ENCODE assay signal across 8 mouse cellular contexts in the genomic region with DNA sequence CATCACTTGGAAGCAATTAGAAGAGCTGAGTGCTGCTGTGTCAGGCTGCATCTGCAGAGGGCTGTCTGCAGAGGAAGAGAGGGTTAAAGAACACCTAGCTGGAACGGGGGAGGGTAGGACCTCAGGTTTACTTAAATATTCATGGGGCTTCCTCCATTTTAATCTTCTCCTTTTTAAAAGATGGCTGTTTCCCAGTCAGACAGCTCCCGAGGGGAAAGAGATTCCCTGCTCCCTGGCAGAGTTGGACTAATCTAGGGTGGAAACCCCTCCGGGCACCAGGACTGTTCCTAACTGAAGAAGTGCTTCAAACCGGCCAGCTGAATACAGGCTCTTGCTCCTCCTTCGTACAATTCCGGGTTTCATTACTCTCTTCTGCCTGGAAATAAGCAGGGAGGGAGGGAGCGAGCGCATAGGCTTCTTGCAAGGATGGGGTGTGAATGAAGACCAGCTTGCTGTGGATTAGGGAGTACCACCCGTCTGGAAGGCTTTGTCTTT.
DNase-seq lines count a peak whose midpoint lies in the region; ATAC-seq lines count a peak whose summit lies in the region.

No protein-coding gene starts in this region.

- WGBS in forebrain, embryonic 14.5 days = under 1% methylated on average over 9 of the region's 9 CpGs
- WGBS in limb, embryonic 13.5 days = 9% methylated on average over 9 of the region's 9 CpGs

- ATAC-seq in cerebellum, adult (ENCODE audit: insufficient number of reproducible peaks, low FRiP score, low TSS enrichment) = 0 out of 2 replicates have a peak, but pooled peaks have one; percentile 21
- ATAC-seq in forebrain, embryonic 14.5 days = peak; percentile 57; the same call in 1 of the 2 replicates
- ATAC-seq in limb, embryonic 13.5 days (ENCODE audit: low FRiP score, low read depth) = peak; percentile 16; the same call in 1 of the 2 replicates

- H3K4me1 ChIP-seq in forebrain, embryonic 14.5 days (ENCODE audit: control insufficient read depth, insufficient read depth, low read length) = peaks cover 27% of the 10 kb centered on the region
- H3K4me1 ChIP-seq in limb, embryonic 13.5 days = peaks cover 52% of the 10 kb centered on the region

- H3K4me3 ChIP-seq in forebrain, embryonic 14.5 days (ENCODE audit: low read depth, low read length) = peak overlapping the region; percentile 26
- H3K4me3 ChIP-seq in limb, embryonic 13.5 days = peak overlapping the region; percentile 25

- DNase-seq in ES-CJ7 (ENCODE audit: low read depth, low spot score) = peak; percentile 11
- DNase-seq in forebrain, embryonic 14.5 days (ENCODE audit: low spot score) = peak; percentile 65
- peak; percentile 69 for DNase-seq in kidney, adult 18-20 months
- peak; percentile 29 for DNase-seq in right cerebral cortex, postnatal 14 days
- no peak for DNase-seq in adrenal gland, postnatal 4 days (ENCODE audit: low spot score in 2 of 2)
- no peak for DNase-seq in adrenal gland, adult 18-20 months (ENCODE audit: low spot score in 2 of 2)

- H3K4me2 ChIP-seq in forebrain, embryonic 14.5 days (ENCODE audit: low read length) = peak overlapping the region; percentile 54
- H3K4me2 ChIP-seq in limb, embryonic 13.5 days (replicated peaks) = peak overlapping the region; percentile 53

- H3K9me3 ChIP-seq in forebrain, embryonic 14.5 days (replicated peaks; ENCODE audit: control insufficient read depth, low read length) = no peaks in the 10 kb centered on the region
- no peaks in the 10 kb centered on the region for H3K9me3 ChIP-seq in limb, embryonic 13.5 days

- H3K27me3 ChIP-seq in forebrain, embryonic 14.5 days (replicated peaks; ENCODE audit: control insufficient read depth, insufficient read depth, low read length) = no peaks in the 10 kb centered on the region
- H3K27me3 ChIP-seq in limb, embryonic 13.5 days = no peaks in the 10 kb centered on the region

- H3K36me3 ChIP-seq in forebrain, embryonic 14.5 days (ENCODE audit: control insufficient read depth, insufficient read depth, low read length) = no peaks in the 10 kb centered on the region
- H3K36me3 ChIP-seq in limb, embryonic 13.5 days = no peaks in the 10 kb centered on the region

- H3K9ac ChIP-seq in forebrain, embryonic 14.5 days (ENCODE audit: low read length) = peak overlapping the region; percentile 32
- peak overlapping the region; percentile 14; the same call in 1 of the 2 replicates for H3K9ac ChIP-seq in limb, embryonic 13.5 days

- H3K27ac ChIP-seq in forebrain, embryonic 14.5 days (ENCODE audit: low read depth, low read length) = peak overlapping the region; percentile 34; the same call in 1 of the 2 replicates
- H3K27ac ChIP-seq in limb, embryonic 13.5 days = no peak overlapping the region

Comparison
In these comparisons a context has a peak if more than half of its experiments do, and no peak if none do; other contexts are left out.
1. DNase-seq: peak in ES-CJ7 (single experiment), forebrain, embryonic 14.5 days (single experiment), kidney, adult 18-20 months (single experiment) and right cerebral cortex, postnatal 14 days (single experiment); none in adrenal gland, postnatal 4 days (0 of 2) and adrenal gland, adult 18-20 months (0 of 2).
2. Peak in every context shown above with its lines, with median percentiles within 50 percentile points of each other: ATAC-seq.